Mouse (Mus musculus) gonadal fat pad, adult 2 months (tissue): Measurements from ENCODE around the gene Hspa4. TPM values are rescaled to one million over a fixed set of nuclear protein-coding genes. Genes with fewer than 3 reads are reported as not detected.
"Not testable (repeated sequence)": the region's sequence is repeated elsewhere in the genome, so short reads cannot be mapped to it uniquely, and the experiment has no call there.

Experiments used
- DNase-seq: peaks from one replicate; pipeline ENCODE4 v3.0.0-alpha.2; 2012; ENCODE audit warnings: low read depth
- polyA plus RNA-seq: library from polyadenylated mRNA; depleted of rRNA; stranded (reverse); fragments of >200 nt; gene quantifications from 2 replicates; pipeline ENCODE4 v1.2.3, GENCODE M21; 2012

Hspa4 gene
- polyA plus RNA-seq, 1 experiment: 24.9 TPM

- no peak for DNase-seq
Observed at GRCm38 (mm10) chr11:53307558-53308065, 7.4 kb upstream of the Hspa4 start.

GRCm38 (mm10) chr11:53306965-53307364 is 6.7 kb upstream of the Hspa4 start:
- DNase-seq: no peak

- no peak for DNase-seq
Observed at GRCm38 (mm10) chr11:53304044-53304840, 4.0 kb upstream of the Hspa4 start.

- no peak for DNase-seq
Observed at GRCm38 (mm10) chr11:53301167-53301515, 884 bp upstream of the Hspa4 start.

GRCm38 (mm10) chr11:53299551-53300329 is 517 bp downstream of the Hspa4 start:
- no peak for DNase-seq

- no peak for DNase-seq
Observed at GRCm38 (mm10) chr11:53297947-53298860, 2.1 kb downstream of the Hspa4 start.

- no peak for DNase-seq
Observed at GRCm38 (mm10) chr11:53296880-53297279, 3.4 kb downstream of the Hspa4 start.

- DNase-seq: no peak
Observed at GRCm38 (mm10) chr11:53294441-53294840, 5.8 kb downstream of the Hspa4 start.

GRCm38 (mm10) chr11:53290871-53291270 is 9.4 kb downstream of the Hspa4 start:
- DNase-seq: no peak

GRCm38 (mm10) chr11:53290187-53290586 is 10.1 kb downstream of the Hspa4 start:
- not testable (repeated sequence) for DNase-seq

GRCm38 (mm10) chr11:53285885-53286284 is 14.4 kb downstream of the Hspa4 start:
- no peak for DNase-seq

GRCm38 (mm10) chr11:53278411-53278810 is 21.8 kb downstream of the Hspa4 start:
- DNase-seq: no peak

- no peak for DNase-seq
Observed at GRCm38 (mm10) chr11:53275358-53275757, 24.9 kb downstream of the Hspa4 start.

GRCm38 (mm10) chr11:53273313-53273712 is 26.9 kb downstream of the Hspa4 start:
- DNase-seq: no peak

GRCm38 (mm10) chr11:53269596-53269995 is 30.7 kb downstream of the Hspa4 start:
- DNase-seq: no peak

- DNase-seq: no peak
Observed at GRCm38 (mm10) chr11:53260556-53260955, 39.7 kb downstream of the Hspa4 start.

- no peak for DNase-seq
Observed at GRCm38 (mm10) chr11:53260056-53260455, 40.2 kb downstream of the Hspa4 start.

- DNase-seq: no peak
Observed at GRCm38 (mm10) chr11:53259047-53259632, 41.1 kb downstream of the Hspa4 start.

- no peak for DNase-seq
Observed at GRCm38 (mm10) chr11:53256914-53257313, 43.3 kb downstream of the Hspa4 start.

GRCm38 (mm10) chr11:53254926-53255325 is 45.3 kb downstream of the Hspa4 start:
- no peak for DNase-seq

GRCm38 (mm10) chr11:53254428-53254827 is 45.8 kb downstream of the Hspa4 start:
- DNase-seq: no peak
